In the genomic region with DNA sequence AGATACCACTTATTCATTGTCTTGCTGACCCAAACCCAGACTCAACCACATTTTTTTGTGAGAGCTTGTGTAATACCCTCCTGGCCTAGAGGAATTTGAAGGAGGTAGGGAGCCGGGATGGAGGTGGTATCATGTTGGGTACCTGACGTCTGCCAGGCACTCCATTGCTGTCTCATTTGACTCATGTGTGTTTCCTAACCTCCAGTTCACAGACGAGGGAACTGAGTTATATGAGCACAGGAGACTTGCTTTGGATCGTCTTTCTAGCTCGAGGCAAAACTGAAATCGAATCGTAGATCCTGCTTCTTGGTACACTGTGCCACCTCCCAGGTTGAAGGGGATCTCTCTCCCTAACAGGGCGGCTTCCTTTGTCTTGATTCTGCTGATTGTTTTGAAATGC, we compare ENCODE assay signal across 18 mouse cellular contexts. TPM values are rescaled to one million over a fixed set of nuclear protein-coding genes. Genes with fewer than 3 reads are reported as not detected.
"Had no signal": no experiment of that assay in that cellular context is flagged by ENCODE, and none has a peak within 500 bp of the region (broad histone marks: within the 10 kb centered on the region; RNA-seq: fewer than 3 reads in every experiment).

No protein-coding gene starts in this region.

- H3K4me2 ChIP-seq: limb, embryonic 13.5 days; liver, embryonic 12.5 days; lung, embryonic 14.5 days; neural tube, embryonic 12.5 days had no signal

- H3K27me3 ChIP-seq: limb, embryonic 13.5 days; liver, embryonic 12.5 days; neural tube, embryonic 12.5 days had no signal

- H3K4me3 ChIP-seq: limb, embryonic 13.5 days; liver, embryonic 12.5 days; midbrain, embryonic 10.5 days; myocyte; neural tube, embryonic 12.5 days had no signal

- H3K9ac ChIP-seq: limb, embryonic 13.5 days; liver, embryonic 12.5 days; lung, embryonic 14.5 days; neural tube, embryonic 12.5 days had no signal

- DNase-seq: kidney, postnatal 4 days; left cerebral cortex, postnatal 4 days; lung, embryonic 14.5 days; lung, postnatal 10 days; lung, postnatal 4 days; midbrain, embryonic 14.5 days; retina, postnatal 1 day; right cerebral cortex, postnatal 4 days; spleen, adult 18-20 months; thymus, adult 18-20 months; thymus, postnatal 14 days had no signal

- H3K4me1 ChIP-seq: liver, embryonic 12.5 days had no signal

- ATAC-seq: liver, embryonic 12.5 days had no signal

- H3K36me3 ChIP-seq: limb, embryonic 13.5 days; liver, embryonic 12.5 days; midbrain, embryonic 10.5 days; neural tube, embryonic 12.5 days had no signal

- H3K27ac ChIP-seq: kidney, postnatal 0 days; limb, embryonic 13.5 days; liver, embryonic 12.5 days; midbrain, embryonic 10.5 days; neural tube, embryonic 12.5 days had no signal

- H3K9me3 ChIP-seq: limb, embryonic 13.5 days; liver, embryonic 12.5 days; midbrain, embryonic 10.5 days; neural tube, embryonic 12.5 days had no signal

RNA-seq across cellular contexts. Expression of gene E130114P18Rik, which starts 41.2 kb away (rescaled TPM):
- total RNA-seq: megakaryocyte, adult 5-6 weeks had no signal
- polyA plus RNA-seq: liver, embryonic 12.5 days; myocyte had no signal
